ENCODE assay signal across 27 mouse cellular contexts in the genomic region with DNA sequence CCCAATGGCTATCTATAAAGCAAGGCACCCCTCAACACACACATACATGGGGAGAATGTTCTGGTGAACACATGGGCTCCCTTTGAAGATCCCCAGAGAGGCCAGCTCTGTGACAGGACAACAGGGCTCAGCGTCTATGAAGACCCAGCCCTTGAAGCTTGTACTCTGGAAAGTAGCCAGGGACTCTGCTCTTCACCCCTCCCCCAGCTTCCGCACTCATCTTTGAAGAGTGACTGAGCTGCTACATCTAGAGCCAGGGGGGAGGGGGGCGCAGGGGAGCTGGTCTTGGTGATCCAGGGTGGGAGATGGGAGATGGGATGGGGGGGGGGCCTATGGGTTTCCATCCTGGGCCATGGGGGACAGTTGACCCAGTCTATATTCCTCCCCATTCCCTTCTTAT. TPM values are rescaled to one million over a fixed set of nuclear protein-coding genes. Genes with fewer than 3 reads are reported as not detected.
DNase-seq lines count a peak whose midpoint lies in the region; ATAC-seq and TF ChIP-seq lines count a peak whose summit lies in the region.
"Had no signal": no experiment of that assay in that cellular context is flagged by ENCODE, and none has a peak within 500 bp of the region (broad histone marks: within the 10 kb centered on the region; RNA-seq: fewer than 3 reads in every experiment).

No protein-coding gene starts in this region.

- peak overlapping the region; percentile 60 for H3K27ac ChIP-seq in heart, embryonic 10.5 days
- peak overlapping the region; percentile 45; the same call in 1 of the 2 replicates for H3K27ac ChIP-seq in hindbrain, embryonic 10.5 days
- no peak overlapping the region for H3K27ac ChIP-seq in hindbrain, postnatal 0 days
- H3K27ac ChIP-seq in lung, embryonic 15.5 days: no peak overlapping the region
- H3K27ac ChIP-seq in midbrain, embryonic 10.5 days (replicated peaks): 0 out of 2 replicates have a peak overlapping the region, but pooled peaks have one; percentile 34
- H3K27ac ChIP-seq in midbrain, embryonic 13.5 days: no peak overlapping the region
- H3K27ac ChIP-seq: embryonic facial prominence, embryonic 15.5 days; forebrain, embryonic 10.5 days; gastrocnemius, adult 2 months; heart, embryonic 15.5 days; hindbrain, embryonic 12.5 days had no signal

- H3K36me3 ChIP-seq in heart, embryonic 10.5 days: peaks cover 3% of the 10 kb centered on the region; the same call in 1 of the 2 replicates
- no peaks in the 10 kb centered on the region for H3K36me3 ChIP-seq in hindbrain, embryonic 10.5 days
- H3K36me3 ChIP-seq in hindbrain, postnatal 0 days (ENCODE audit: insufficient read depth, low read length): no peaks in the 10 kb centered on the region
- H3K36me3 ChIP-seq in lung, embryonic 15.5 days: no peaks in the 10 kb centered on the region
- H3K36me3 ChIP-seq in midbrain, embryonic 10.5 days: no peaks in the 10 kb centered on the region
- no peaks in the 10 kb centered on the region; the same call in 1 of the 2 replicates for H3K36me3 ChIP-seq in midbrain, embryonic 13.5 days
- H3K36me3 ChIP-seq: embryonic facial prominence, embryonic 15.5 days; forebrain, embryonic 10.5 days; G1E; heart, embryonic 15.5 days; hindbrain, embryonic 12.5 days had no signal

- no peak overlapping the region for H3K4me3 ChIP-seq in heart, embryonic 10.5 days
- H3K4me3 ChIP-seq in hindbrain, embryonic 10.5 days: no peak overlapping the region
- H3K4me3 ChIP-seq in hindbrain, postnatal 0 days (ENCODE audit: low read length): no peak overlapping the region
- no peak overlapping the region for H3K4me3 ChIP-seq in lung, embryonic 15.5 days
- H3K4me3 ChIP-seq in midbrain, embryonic 10.5 days: no peak overlapping the region
- H3K4me3 ChIP-seq in midbrain, embryonic 13.5 days (replicated peaks): no peak overlapping the region
- H3K4me3 ChIP-seq: embryonic facial prominence, embryonic 15.5 days; erythroblast, embryonic 14.5 days; forebrain, embryonic 10.5 days; gastrocnemius, adult 2 months; heart, embryonic 15.5 days; hindbrain, embryonic 12.5 days had no signal

- H3K4me2 ChIP-seq in hindbrain, postnatal 0 days (ENCODE audit: low read depth, low read length): no peak overlapping the region
- no peak overlapping the region for H3K4me2 ChIP-seq in lung, embryonic 15.5 days
- no peak overlapping the region for H3K4me2 ChIP-seq in midbrain, embryonic 13.5 days (replicated peaks)
- H3K4me2 ChIP-seq: embryonic facial prominence, embryonic 15.5 days; heart, embryonic 15.5 days; hindbrain, embryonic 12.5 days had no signal

- no peaks in the 10 kb centered on the region for H3K9me3 ChIP-seq in heart, embryonic 10.5 days
- H3K9me3 ChIP-seq in hindbrain, embryonic 10.5 days: no peaks in the 10 kb centered on the region
- H3K9me3 ChIP-seq in hindbrain, postnatal 0 days (ENCODE audit: low read length): no peaks in the 10 kb centered on the region
- no peaks in the 10 kb centered on the region for H3K9me3 ChIP-seq in lung, embryonic 15.5 days
- H3K9me3 ChIP-seq in midbrain, embryonic 10.5 days (replicated peaks): no peaks in the 10 kb centered on the region
- no peaks in the 10 kb centered on the region for H3K9me3 ChIP-seq in midbrain, embryonic 13.5 days
- H3K9me3 ChIP-seq: embryonic facial prominence, embryonic 15.5 days; forebrain, embryonic 10.5 days; G1E; heart, embryonic 15.5 days; hindbrain, embryonic 12.5 days had no signal

- H3K27me3 ChIP-seq in heart, embryonic 10.5 days (ENCODE audit: insufficient read depth, poor library complexity, severe bottlenecking): peaks cover 12% of the 10 kb centered on the region; the same call in 1 of the 2 replicates
- H3K27me3 ChIP-seq in hindbrain, embryonic 10.5 days (ENCODE audit: insufficient read depth, poor library complexity, severe bottlenecking): peaks cover 23% of the 10 kb centered on the region; the same call in 1 of the 2 replicates
- H3K27me3 ChIP-seq in hindbrain, postnatal 0 days (ENCODE audit: insufficient read depth, low read length): no peaks in the 10 kb centered on the region
- peaks cover 8% of the 10 kb centered on the region; the same call in 1 of the 2 replicates for H3K27me3 ChIP-seq in lung, embryonic 15.5 days
- peaks cover 19% of the 10 kb centered on the region for H3K27me3 ChIP-seq in midbrain, embryonic 10.5 days (ENCODE audit: low read depth, poor library complexity, severe bottlenecking)
- H3K27me3 ChIP-seq in midbrain, embryonic 13.5 days: no peaks in the 10 kb centered on the region

- ATAC-seq in hindbrain, postnatal 0 days: no peak
- ATAC-seq in lung, embryonic 15.5 days (ENCODE audit: borderline replicate concordance, extremely low read depth, low FRiP score, low TSS enrichment): peak; percentile 33; the same call in 1 of the 2 replicates
- no peak for ATAC-seq in midbrain, embryonic 13.5 days
- ATAC-seq: CD4-positive, CD25-positive, alpha-beta regulatory T cell, adult 4 months; forebrain, embryonic 14.5 days; hindbrain, embryonic 16.5 days had no signal

- intact Hi-C loops in heart, postnatal 36 days (cut with DNase I): no loop called here

- WGBS in heart, embryonic 10.5 days: 52% methylated on average over 3 of the region's 3 CpGs
- WGBS in hindbrain, embryonic 10.5 days: 78% methylated on average over 3 of the region's 3 CpGs
- 53% methylated on average over 3 of the region's 3 CpGs for WGBS in hindbrain, postnatal 0 days
- 19% methylated on average over 3 of the region's 3 CpGs for WGBS in lung, embryonic 15.5 days
- WGBS in midbrain, embryonic 10.5 days: 79% methylated on average over 3 of the region's 3 CpGs
- 79% methylated on average over 3 of the region's 3 CpGs for WGBS in midbrain, embryonic 13.5 days

- DNase-seq in heart, embryonic 10.5 days (ENCODE audit: low spot score): no peak
- DNase-seq in heart, postnatal 36 days: no peak
- no peak for DNase-seq in hindbrain, embryonic 10.5 days (ENCODE audit: low spot score)
- DNase-seq in hindbrain, postnatal 0 days (ENCODE audit: low spot score): no peak
- DNase-seq in lung, postnatal 14 days: no peak
- no peak for DNase-seq in midbrain, embryonic 10.5 days (ENCODE audit: low spot score)
- DNase-seq: adrenal gland, adult 8-10 months; adrenal gland, postnatal 36 days; B cell, adult 2 months; cerebellum, adult 11 months; cerebellum, adult 8-10 months; cerebellum, postnatal 14 days; embryo, embryonic 11 days; gastrocnemius, adult 2 months; gastrocnemius, postnatal 25 days; heart, adult 18-20 months had no signal

- TF ChIP-seq CTCF in hindbrain, postnatal 0 days (IDR thresholded peaks at IDR 0.05; ENCODE audit: low read depth): no peak

- H3K9ac ChIP-seq in hindbrain, postnatal 0 days (replicated peaks; ENCODE audit: low read length): no peak overlapping the region
- H3K9ac ChIP-seq in lung, embryonic 15.5 days: no peak overlapping the region
- H3K9ac ChIP-seq in midbrain, embryonic 13.5 days (replicated peaks): no peak overlapping the region
- H3K9ac ChIP-seq: embryonic facial prominence, embryonic 15.5 days; heart, embryonic 15.5 days; hindbrain, embryonic 12.5 days had no signal

- H3K4me1 ChIP-seq in heart, embryonic 10.5 days: peaks cover 96% of the 10 kb centered on the region
- peaks cover 83% of the 10 kb centered on the region for H3K4me1 ChIP-seq in hindbrain, embryonic 10.5 days (replicated peaks)
- H3K4me1 ChIP-seq in hindbrain, postnatal 0 days (ENCODE audit: insufficient read depth, low read length): peaks cover 30% of the 10 kb centered on the region
- H3K4me1 ChIP-seq in lung, embryonic 15.5 days: peaks cover 22% of the 10 kb centered on the region
- peaks cover 75% of the 10 kb centered on the region for H3K4me1 ChIP-seq in midbrain, embryonic 10.5 days
- peaks cover 82% of the 10 kb centered on the region for H3K4me1 ChIP-seq in midbrain, embryonic 13.5 days (replicated peaks)

RNA-seq across cellular contexts. Expression of a gene that starts 33.1 kb away (rescaled TPM):
- 6.8 TPM in 2 replicates for polyA plus RNA-seq in heart, embryonic 10.5 days (2016; fragmentation: Nextera tagmentation; extraction: Ambion mirVana)
- total RNA-seq in heart, postnatal 36 days (2021): 10 to 100 TPM; 10.5 to 13.3 TPM
- polyA plus RNA-seq in hindbrain, embryonic 10.5 days (2016; fragmentation: Nextera tagmentation; extraction: Ambion mirVana): 0.87 and 2.9 TPM in 2 replicates
- total RNA-seq in hindbrain, postnatal 0 days (2014; rRNA removed): 108 and 134 TPM in 2 replicates
- 7.1 and 7.6 TPM in 2 replicates for polyA plus RNA-seq in hindbrain, postnatal 0 days (2015; fragmentation: Nextera tagmentation; extraction: Ambion mirVana)
- polyA plus RNA-seq in lung, embryonic 15.5 days (2015; fragmentation: Nextera tagmentation; extraction: Ambion mirVana): 0.30 and 0.42 TPM in 2 replicates
- 1.00 and 1.7 TPM in 2 replicates for polyA plus RNA-seq in midbrain, embryonic 10.5 days (2016; fragmentation: Nextera tagmentation; extraction: Ambion mirVana)
- polyA plus RNA-seq in midbrain, embryonic 13.5 days (2015; fragmentation: Nextera tagmentation; extraction: Ambion mirVana): 5.9 and 7.1 TPM in 2 replicates
- polyA plus RNA-seq: erythroblast, embryonic 14.5 days had no signal

Comparison
In these comparisons a context has a peak if more than half of its experiments do, and no peak if none do; other contexts are left out.
1. H3K27ac ChIP-seq: peak in heart, embryonic 10.5 days (single experiment), hindbrain, embryonic 10.5 days (single experiment) and midbrain, embryonic 10.5 days (single experiment); none in hindbrain, postnatal 0 days (single experiment), lung, embryonic 15.5 days (single experiment) and midbrain, embryonic 13.5 days (single experiment).